Mouse (Mus musculus) telencephalon, adult 2 months (tissue): ENCODE results near the gene Cenps.
"Not testable (repeated sequence)": the region's sequence is repeated elsewhere in the genome, so short reads cannot be mapped to it uniquely, and the experiment has no call there.

Source experiments
- DNase-seq: peaks from one replicate; pipeline ENCODE4 v3.0.0-alpha.2; 2011; ENCODE audit warnings: low read depth, low spot score

Gene Cenps

DNA sequence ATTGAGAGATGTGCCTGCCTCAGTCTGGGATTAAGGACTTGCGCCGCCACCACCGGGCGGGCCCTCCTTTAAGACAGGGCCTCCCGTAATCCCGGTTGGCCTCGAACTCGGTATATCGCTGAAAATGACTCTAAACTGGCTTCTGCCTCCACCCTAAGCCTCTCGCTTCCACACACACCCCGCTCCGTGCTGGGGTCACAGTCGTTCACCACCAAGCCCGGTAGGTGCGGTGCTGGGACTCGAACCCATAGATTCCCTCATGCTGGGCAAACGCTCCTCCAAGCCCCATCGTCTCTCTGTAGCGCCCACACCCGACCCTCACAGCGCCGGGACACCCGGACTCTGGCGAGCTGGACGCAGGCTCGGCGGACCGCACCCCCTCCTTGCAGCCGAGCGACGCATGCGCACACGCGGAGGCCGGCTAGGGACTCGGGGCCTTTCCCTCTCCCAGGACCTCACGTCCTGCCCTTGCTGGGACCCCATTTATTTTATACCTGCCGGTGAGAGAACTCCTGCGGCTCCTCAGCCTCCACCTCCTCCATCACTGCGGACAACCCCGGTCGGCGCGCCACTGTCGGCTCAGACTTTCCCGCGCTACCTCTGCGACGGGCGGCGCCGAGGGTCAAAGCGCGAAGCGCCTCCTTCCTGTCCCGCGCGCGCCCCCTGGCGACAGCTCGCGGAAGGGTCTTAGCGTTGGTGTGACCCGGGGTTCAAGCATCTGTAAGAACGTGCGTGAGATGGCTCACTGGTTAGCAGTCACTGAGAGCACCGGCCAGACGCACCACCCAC, at the start of gene Cenps:
Gene Cenps (minus strand): TSS at position 648 of the 789 bp plus-strand sequence.
- DNase-seq: peak; percentile 71

DNA sequence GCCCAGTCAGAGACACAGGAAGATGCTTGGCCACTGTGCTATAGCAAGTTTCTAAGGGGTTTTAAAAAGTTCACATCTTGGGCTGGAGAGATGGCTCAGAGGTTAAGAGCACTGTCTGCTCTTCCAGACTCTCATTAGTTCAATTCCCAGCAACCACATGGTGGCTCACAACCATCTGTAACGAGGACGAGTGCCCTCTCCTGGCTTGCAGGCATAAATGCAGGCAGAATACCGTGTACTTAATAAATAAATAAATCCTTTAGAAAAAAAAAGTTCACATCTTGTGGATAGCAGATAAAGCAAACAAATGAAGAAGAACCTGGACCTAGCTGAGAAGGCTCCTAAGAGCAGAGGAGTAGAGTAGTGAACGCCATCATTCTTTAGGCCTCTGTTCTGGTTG, 45.3 kb upstream of the Cenps start:
- no peak for DNase-seq

DNA sequence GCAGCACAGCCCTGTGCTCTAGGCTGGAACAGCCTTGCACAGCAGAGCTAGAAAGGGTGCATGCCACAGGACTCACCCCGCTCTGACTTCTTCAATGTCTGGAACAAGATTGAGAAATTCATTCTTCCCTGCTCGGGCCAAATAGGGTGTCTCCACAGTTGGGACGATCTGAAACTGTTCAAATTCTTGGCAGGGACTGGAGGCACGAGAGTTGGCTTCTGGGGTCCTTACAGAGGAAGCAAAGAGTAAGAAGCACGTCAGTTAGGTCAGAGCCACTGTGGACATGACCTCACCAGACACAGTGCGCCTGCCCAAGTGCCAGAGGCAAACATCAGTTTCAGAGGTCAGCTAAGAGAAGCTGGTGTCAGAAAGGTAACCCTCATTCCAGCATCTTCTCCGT, 44.8 kb upstream of the Cenps start:
- no peak for DNase-seq

DNA sequence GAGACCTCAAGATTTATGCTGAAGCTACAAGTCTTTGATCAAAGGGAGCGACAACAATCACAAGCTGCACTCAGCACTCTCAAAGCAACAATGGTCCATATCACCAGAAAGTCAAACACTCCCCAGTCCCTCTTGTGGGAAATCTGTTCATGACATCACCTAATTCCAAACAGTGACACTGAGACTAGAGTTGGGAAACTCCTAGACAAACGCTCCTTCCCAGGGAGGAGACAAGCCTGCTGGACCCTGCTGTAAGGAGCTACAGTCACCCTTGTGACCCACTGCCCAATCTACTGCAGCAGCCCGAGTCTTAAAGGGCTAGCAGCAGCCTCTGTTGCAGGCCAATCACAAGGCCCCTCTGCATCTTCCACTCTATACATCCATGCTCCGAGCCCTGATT, 42.1 kb upstream of the Cenps start:
- DNase-seq: no peak

DNA sequence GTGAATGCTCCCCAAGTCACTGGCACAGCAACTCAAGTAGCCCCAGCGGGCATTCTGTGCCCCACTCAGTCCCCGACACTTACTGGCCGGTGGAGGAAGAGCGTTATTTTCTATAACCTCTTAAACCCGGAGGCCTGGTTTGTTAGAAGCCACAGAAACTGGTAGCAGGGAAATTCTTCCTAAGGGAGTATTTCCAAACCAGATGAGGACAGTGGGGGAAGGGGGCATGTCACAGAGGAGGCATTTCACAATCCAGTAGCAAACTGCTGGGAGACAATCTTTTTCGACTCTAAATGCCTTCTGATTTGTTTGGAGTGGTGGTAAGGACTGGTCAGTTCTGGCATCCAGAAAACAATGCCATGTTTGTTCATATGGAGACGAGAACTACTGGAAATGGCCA, 41.7 kb upstream of the Cenps start:
- no peak for DNase-seq

DNA sequence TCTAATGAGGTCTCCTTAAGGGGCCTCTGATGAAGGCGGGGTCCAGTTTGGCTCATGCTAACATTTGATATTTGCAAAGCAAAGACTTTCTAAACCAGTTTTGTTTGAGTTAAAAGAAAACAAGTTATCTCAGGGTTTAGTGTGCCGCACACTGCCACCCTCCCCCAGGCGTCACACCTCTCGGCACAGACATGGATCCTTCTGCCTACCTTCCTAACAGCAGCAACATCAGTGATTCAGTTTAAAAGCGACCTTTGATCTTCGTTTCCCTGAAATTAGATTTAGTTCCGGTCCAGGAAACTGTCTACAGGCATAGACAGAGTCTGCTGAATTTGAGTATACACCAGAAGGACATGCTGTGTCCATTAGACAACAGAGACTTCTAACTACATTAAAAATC, 40.9 kb upstream of the Cenps start:
- no peak for DNase-seq

DNA sequence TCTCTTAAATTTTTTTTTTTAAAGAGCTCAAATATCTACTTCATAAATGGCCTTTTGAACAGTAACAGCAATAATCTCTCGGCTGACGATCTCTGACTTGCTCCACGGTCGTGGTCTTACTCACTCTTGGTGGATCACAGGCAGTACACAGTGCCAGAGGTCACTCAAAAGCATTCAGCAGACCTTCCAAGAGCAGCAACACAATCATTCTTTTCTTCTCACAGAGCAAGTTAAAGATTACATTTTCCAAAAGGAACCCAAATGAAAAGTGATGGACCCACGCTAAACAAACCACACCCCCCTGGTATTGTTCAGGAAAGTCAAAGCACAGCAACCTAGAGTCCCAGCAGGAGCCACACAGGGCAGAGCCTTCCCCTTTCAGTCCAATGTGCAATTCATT, 39.6 kb upstream of the Cenps start:
- no peak for DNase-seq

DNA sequence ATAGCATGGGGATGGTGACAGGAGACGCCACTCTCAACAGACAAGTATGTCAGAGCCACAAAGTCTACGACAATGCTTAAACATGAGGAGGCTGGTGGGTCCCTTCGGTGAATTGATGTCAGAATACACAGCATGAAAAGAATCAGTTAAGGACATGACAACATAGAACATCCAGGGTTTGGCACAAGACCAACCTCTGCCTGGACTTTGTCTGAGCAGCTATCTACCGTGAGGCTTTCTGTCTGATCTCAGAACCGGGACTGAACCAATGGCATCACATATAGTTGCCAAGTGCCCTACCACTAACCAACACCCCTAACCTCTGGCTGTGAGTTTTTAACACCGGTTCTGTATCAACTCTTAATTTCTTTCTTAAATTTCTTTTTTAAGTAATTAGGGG, 39.2 kb upstream of the Cenps start:
- no peak for DNase-seq

DNA sequence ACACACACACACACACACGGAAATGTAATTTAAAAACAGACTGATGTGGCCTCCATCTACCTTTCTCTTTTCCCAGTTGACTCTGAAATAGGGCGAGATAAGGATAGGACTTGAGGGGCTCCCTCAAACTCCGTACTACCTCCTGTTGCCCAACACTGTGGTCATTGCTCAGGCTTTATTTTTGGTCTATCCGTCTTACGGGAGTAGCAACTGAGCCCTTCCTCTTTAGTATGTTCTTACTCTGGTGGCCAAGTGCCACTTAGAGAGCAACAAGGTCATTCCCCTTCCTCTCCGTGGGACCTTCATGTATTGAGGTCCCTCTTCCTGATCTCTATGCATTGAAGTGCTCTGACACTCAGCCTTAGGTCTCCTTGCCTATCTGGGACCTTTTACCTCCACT, 36.2 kb upstream of the Cenps start:
- DNase-seq: no peak

DNA sequence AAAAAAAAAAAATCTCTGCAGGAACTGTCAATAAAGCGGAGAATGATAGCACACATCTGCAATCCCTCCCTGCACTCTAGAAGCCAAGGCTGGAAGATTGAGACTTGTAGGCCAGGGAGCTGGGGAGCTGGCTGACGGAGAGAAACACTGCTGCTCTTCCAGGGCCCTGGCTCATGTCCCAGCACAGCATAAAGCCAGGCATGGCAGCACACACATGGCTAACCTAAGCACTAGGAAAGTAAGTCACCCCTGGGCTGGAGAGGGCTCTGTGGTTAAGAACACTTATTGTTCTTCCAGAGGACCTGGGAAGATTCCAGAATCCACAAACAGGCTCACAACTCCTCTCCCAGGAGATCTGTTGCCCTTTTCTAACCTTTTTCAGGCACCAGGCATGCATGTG, 35.2 kb upstream of the Cenps start:
- DNase-seq: no peak

DNA sequence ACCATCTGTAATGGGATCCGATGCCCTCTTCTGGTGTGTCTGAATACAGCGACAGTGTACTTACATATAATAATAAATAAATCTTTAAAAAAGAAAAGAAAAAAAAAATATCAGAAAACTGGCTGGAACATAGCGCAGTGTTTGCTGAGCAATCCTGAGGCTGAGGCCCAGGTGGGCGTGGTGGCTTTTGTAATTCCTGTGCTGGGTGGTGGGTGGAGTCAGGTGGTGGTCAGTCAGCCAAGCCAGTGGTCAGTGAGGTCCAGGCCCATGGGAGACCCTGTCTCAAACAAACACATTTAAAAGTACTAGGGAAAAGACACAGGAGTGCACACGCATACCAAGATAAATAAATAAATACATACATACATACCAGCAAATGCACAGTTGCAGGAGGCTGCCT, 34.7 kb upstream of the Cenps start:
- DNase-seq: no peak

DNA sequence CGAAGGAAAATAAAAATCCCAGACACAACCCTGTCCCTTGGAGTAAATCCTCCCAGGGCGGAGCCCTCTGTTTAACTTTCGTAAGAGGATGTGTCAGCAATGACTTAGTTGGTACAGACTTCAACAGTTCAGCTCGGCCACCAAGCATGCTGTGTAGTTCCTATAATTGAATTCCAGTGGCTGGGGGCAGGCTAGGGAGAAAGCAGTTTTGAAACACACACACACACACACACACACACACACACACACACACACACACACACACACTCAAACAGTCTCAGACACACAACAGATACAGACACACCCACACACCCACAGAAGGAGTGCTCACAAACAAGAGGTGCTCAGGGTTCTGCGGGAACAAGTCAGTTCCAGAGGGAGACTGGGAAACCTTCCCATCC, 34.2 kb upstream of the Cenps start:
- DNase-seq: no peak

DNA sequence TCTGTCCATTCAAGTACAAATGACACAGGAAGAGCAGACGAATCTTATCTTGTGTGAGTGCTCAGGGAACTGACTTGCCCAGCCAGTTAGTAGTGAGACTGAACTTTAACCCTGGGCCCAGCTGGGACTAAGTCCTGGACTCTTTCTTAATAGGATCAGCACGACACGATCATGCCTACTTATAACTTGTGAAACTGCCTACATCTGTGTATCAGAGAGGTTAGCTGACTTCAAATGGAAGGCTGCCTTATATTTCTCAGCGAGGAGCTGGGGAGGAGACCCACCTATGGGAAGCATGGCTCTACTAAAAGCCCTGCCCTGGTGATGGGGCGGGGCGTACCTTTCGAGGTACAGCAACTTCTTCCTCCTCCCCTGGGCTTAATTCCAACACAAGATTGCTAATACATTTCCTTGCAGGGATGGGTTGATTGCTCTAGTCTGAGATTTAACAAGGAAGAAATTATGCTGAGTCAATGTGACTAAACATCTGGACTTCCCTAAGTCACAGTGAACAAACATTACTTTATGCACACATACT, 33.0 kb upstream of the Cenps start:
- DNase-seq: no peak

DNA sequence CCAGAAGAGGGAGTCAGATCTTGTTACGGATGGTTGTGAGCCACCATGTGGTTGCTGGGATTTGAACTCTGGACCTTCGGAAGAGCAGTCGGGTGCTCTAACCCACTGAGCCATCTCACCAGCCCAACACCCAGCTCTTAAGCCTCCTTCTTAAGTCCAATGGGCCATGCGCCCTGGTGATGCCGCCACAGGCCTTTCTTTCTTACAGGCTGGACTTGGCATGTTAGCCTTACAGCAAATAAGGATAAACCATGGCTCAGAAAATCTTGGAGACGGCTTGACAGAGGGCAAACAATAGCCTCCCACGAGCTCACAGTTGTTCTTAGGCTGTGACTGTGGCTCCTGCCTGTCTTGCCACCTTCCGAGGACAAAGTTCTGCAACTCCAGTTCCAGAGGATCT, 32.5 kb upstream of the Cenps start:
- not testable (repeated sequence) for DNase-seq

DNA sequence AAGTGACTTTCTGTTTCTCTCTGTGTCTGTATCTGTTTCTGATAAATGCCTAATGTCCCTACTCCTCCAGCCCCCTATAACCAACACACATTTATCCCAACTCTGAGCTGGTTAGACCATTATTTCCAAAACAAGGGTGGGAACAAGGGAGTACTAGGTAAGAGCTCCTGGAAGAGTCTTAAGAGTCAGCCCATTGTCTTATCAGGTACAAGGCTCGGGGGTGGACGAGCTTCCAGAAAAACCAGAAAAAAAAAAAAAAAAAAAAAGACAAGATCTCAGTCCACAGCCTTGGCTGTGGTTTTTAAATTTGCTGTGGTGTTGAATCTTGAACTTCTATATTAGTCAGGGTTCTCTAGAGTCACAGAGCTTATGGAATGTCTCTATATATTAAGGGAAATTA, 30.6 kb upstream of the Cenps start:
- no peak for DNase-seq

DNA sequence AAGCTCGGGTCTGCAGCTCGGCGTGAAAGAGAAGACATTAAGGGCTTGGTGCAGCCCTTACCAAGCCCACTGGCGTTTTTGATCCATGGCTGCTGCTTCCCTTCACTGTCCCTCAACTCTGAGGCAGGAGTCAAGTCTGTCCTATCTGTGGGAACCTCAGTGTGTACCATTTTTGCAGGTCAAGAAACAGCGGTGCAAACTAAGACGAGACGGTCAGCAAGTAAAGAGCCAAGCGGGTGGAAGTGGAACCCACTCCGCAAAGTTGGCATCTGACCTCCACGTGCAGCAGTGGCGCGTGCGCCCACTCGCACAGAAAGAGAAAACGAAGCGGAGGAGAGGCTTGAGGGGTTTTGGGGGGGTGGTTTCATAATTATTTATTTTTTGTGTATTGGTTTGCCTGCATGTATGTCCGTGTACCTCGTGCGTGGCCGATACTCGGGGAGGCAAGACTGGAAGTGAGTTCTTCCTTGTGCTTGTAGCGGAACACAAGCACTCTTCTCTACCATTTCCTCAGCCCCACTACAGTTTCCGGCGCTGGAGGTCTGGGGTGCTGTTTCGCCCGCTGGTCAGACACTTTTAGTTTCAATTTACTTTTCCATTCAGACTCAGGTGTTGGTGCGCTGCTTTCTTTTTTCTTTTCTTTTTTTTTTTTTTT, 29.7 kb upstream of the Cenps start:
- no peak for DNase-seq

DNA sequence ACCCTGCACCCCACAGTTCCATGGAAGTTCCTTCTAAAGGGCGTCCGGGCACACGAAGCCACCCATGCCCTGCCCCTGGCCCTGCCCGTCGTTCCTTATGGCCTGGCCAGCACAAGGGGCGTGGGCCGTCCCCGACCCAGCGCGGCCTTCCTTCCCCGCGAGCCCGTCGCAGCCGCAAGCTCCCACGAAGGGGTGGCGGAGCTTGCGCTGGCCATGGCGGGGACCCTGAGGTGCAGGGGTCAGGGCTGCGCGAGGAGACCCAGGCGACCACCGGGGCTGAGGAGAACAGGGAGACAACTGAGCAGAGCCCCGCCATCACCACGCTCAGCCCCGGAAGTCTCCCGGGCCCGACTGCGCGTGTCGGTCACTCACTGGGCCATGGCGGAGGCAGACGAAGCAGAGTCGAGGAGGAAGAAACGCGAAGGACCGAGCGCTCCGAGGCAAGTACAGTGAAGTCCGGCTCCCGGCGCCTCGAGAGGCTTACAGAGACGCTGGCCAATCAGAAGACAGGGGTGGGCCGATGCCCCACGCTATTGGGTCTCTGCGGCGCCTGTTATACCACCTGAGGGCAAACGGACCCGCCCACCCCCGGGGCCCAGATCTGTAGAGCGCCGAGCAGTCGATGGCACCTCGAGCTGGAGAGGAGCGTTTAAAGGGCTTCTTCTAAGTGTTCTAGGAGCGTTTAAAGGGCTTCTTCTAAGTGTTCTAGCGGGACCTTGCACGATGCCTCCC, 29.0 kb upstream of the Cenps start, which contains the start of gene Pgd:
Gene Pgd (minus strand): TSS at position 557 of the 732 bp plus-strand sequence.
- DNase-seq: peak; percentile 94

DNA sequence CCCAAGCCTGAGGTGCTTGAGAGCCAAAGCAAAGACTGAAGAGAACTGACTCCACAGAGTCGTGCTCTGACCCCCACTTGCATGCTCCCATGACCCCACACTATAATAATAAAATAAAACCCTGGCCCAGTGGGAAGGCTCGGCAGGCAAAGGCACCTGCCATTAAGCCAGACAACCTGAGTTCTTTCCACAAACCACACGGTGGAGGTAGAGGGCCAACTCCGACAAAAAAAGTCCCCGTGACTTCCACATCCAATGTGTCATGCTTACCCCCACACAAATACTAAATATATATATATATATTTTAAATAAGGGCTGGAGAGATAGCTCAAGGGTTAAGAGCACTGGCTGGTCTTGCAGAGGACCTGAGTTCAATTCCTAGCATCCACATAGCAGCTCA, 26.7 kb upstream of the Cenps start:
- DNase-seq: no peak

DNA sequence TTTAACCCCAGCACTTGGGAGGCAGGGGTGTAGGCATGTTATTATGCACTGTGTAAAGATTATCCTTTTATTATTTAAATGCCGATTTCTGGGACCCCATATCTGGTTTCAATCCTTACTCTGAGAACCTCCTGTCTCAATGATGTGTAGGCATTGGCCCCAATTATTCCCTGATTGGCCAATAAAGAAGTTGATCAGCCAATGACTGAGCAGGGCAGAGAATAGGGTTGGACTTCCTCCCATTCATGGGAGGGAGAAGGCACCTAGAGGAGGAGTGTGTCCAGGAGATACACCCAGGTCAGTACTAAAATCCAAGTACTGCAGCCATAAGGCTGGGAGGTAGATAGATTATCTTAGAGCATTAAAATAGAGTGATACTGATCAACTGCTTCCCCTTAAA, 25.8 kb upstream of the Cenps start:
- DNase-seq: no peak

DNA sequence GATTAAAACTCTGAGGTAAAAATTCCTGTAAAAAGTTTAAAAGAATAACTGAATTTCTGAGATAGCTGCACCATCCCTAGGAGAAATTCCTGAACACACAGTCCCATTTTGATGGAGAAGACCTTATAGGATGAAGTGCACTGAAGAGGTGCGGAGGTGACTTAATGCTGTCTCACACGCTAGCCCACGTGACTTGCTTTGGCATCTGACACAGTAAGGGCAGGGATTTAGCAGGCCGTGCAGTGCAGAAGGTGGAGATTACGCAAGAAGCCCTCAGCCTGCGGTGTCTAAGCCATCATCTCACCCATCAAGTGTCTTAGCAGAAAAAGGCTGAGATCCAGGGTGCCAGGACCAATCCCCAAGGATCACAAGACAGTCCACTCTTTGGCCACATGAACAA, 23.7 kb upstream of the Cenps start:
- DNase-seq: no peak

DNA sequence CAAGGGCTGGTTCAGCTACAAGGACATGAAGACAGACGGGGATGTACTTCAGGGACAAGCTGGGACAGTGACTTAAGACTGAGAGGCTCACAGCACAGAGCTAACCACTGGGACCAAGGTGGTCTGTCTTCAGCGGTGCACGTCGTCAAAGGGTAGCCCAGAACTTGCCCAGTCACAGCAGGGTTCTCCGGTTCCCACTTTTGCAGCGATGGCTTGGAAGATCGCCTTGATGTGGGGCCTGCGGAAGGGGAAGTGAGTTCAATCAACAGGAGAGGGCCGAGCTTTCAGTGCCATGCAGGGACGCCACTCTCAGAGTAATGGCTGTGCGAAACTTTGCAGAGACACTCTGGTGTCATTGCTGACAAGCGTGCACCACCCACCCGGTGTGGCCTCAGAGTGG, 22.5 kb upstream of the Cenps start:
- DNase-seq: no peak

DNA sequence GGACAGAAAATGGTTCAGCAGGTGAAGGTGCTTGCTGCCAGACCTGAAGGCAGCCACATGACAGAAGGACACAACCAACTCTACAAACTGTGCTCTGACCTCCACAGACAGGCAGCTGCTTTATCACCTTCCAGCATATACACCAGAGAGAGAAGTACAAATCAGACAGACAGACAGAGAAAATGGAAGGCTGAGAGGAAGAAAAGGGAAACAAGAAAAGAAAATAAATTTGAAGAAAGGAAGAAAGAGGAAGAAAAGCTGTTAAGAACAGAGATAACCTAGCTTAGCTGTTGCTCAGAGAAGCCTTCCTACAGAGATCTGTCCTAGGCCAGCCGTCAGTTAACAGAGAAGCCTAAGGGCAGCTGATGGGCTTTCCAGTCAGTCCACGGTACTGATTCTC, 21.8 kb upstream of the Cenps start:
- no peak for DNase-seq
